Mouse (Mus musculus): ENCODE measurements at regions not wholly inside any gene's neighbourhood (a gene's known extent, or its start where the extent isn't known, plus 50 kb on each side); places are given as distances from the start of the nearest gene placed in this dataset.
"Not testable (repeated sequence)": the region's sequence is repeated elsewhere in the genome, so short reads cannot be mapped to it uniquely, and the experiment has no call there.

GRCm38 (mm10) chr14:52580319-52580718 is 84.8 kb upstream of the Olfr1507 start:
- no peaks in the 10 kb centered on the region for H3K27me3 ChIP-seq (ENCODE audit: control insufficient read depth, insufficient read depth, low read length)
- no peak overlapping the region for H3K4me2 ChIP-seq (ENCODE audit: low read depth, low read length)
- no peak for ATAC-seq (ENCODE audit: insufficient read depth, low FRiP score)
- no peak overlapping the region for H3K9ac ChIP-seq (ENCODE audit: low read length)
- H3K9me3 ChIP-seq (replicated peaks; ENCODE audit: control insufficient read depth, low read length), result no peaks in the 10 kb centered on the region
- 47% methylated on average over 3 of the region's 3 CpGs for WGBS
- H3K36me3 ChIP-seq (ENCODE audit: control insufficient read depth, insufficient read depth, low read length), result no peaks in the 10 kb centered on the region
- H3K27ac ChIP-seq (ENCODE audit: low read length), result no peak overlapping the region
- no peaks in the 10 kb centered on the region for H3K4me1 ChIP-seq (ENCODE audit: control insufficient read depth, insufficient read depth, low read length)
- no peak overlapping the region for H3K4me3 ChIP-seq (replicated peaks; ENCODE audit: low read length)

DNA sequence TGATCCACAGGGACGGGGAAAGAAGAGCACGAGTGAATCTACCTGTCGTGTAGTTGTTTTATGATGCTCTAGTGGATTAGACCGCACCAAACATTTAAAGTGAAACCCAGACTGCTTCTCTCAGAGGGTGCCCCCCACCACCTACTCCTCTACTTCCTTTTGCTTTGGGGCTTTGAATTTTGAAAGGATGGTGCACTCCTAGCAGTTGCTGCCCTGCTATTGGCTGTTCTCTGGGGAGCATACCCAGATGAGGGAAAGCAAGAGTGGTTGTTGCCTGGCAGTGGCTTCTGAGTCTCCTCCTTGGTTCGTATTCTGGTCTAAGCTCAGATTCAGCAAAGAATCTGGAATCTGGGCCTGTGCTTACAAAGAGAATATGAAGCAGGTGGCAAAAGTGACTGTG is 71.4 kb upstream of the Olfr1507 start:
- no peak overlapping the region for H3K27ac ChIP-seq (ENCODE audit: low read length)
- H3K27me3 ChIP-seq (ENCODE audit: control insufficient read depth, insufficient read depth, low read length), result no peaks in the 10 kb centered on the region
- no peak overlapping the region for H3K4me2 ChIP-seq (ENCODE audit: low read depth, low read length)
- no peaks in the 10 kb centered on the region for H3K36me3 ChIP-seq (ENCODE audit: control insufficient read depth, insufficient read depth, low read length)
- no peak overlapping the region for H3K9ac ChIP-seq (ENCODE audit: low read length)
- H3K4me1 ChIP-seq (ENCODE audit: control insufficient read depth, insufficient read depth, low read length), result no peaks in the 10 kb centered on the region
- H3K4me3 ChIP-seq (replicated peaks; ENCODE audit: low read length), result no peak overlapping the region
- WGBS, result 71% methylated on average over 5 of the region's 5 CpGs
- no peak for ATAC-seq (ENCODE audit: insufficient read depth, low FRiP score)
- no peaks in the 10 kb centered on the region for H3K9me3 ChIP-seq (replicated peaks; ENCODE audit: control insufficient read depth, low read length)

- no peaks in the 10 kb centered on the region for H3K36me3 ChIP-seq (ENCODE audit: control insufficient read depth, insufficient read depth, low read length)
- H3K4me2 ChIP-seq (ENCODE audit: low read depth, low read length), result no peak overlapping the region
- no peaks in the 10 kb centered on the region for H3K4me1 ChIP-seq (ENCODE audit: control insufficient read depth, insufficient read depth, low read length)
- no peak overlapping the region for H3K27ac ChIP-seq (ENCODE audit: low read length)
- no peak for ATAC-seq (ENCODE audit: insufficient read depth, low FRiP score)
- WGBS, result 48% methylated on average over 4 of the region's 4 CpGs
- no peaks in the 10 kb centered on the region for H3K27me3 ChIP-seq (ENCODE audit: control insufficient read depth, insufficient read depth, low read length)
- no peak overlapping the region for H3K9ac ChIP-seq (ENCODE audit: low read length)
- no peak overlapping the region for H3K4me3 ChIP-seq (replicated peaks; ENCODE audit: low read length)
- H3K9me3 ChIP-seq (replicated peaks; ENCODE audit: control insufficient read depth, low read length), result no peaks in the 10 kb centered on the region
These were observed 70.1 kb upstream of the Olfr1507 start for GRCm38 (mm10) chr14:52565606-52566005.

- H3K4me3 ChIP-seq (replicated peaks; ENCODE audit: low read length); H3K4me1 ChIP-seq (ENCODE audit: control insufficient read depth, insufficient read depth, low read length); H3K27me3 ChIP-seq (ENCODE audit: control insufficient read depth, insufficient read depth, low read length); H3K9ac ChIP-seq (ENCODE audit: low read length); H3K36me3 ChIP-seq (ENCODE audit: control insufficient read depth, insufficient read depth, low read length); H3K4me2 ChIP-seq (ENCODE audit: low read depth, low read length); H3K27ac ChIP-seq (ENCODE audit: low read length); H3K9me3 ChIP-seq (replicated peaks; ENCODE audit: control insufficient read depth, low read length); ATAC-seq (ENCODE audit: insufficient read depth, low FRiP score): not testable (repeated sequence)
- WGBS, result 90% methylated on average over 13 of the region's 13 CpGs
These were observed 60.8 kb upstream of the Olfr1507 start for GRCm38 (mm10) chr14:52556340-52556739.

DNA sequence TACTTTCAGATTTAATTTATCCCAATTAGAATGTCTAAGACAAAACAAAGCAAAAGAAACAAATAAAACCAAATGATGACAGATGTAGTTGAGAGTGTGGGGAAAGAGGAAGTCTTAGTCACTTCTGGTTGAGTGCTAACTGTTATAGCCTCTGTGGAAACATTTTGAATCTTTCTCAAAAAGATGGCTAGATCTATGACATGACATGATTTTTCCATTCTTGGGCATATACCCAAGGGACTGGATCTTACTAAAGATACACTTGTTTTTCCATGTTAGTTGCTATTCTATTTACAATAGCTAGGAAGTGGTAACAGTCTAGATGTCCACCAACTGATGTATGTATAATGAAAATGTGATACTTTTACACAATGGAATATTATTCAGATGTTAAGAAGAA is 57.9 kb upstream of the Olfr1507 start:
- H3K4me2 ChIP-seq (ENCODE audit: low read depth, low read length), result no peak overlapping the region
- no peaks in the 10 kb centered on the region for H3K9me3 ChIP-seq (replicated peaks; ENCODE audit: control insufficient read depth, low read length)
- no peaks in the 10 kb centered on the region for H3K36me3 ChIP-seq (ENCODE audit: control insufficient read depth, insufficient read depth, low read length)
- H3K4me3 ChIP-seq (replicated peaks; ENCODE audit: low read length), result no peak overlapping the region
- ATAC-seq (ENCODE audit: insufficient read depth, low FRiP score), result no peak
- H3K4me1 ChIP-seq (ENCODE audit: control insufficient read depth, insufficient read depth, low read length), result no peaks in the 10 kb centered on the region
- no peak overlapping the region for H3K27ac ChIP-seq (ENCODE audit: low read length)
- no peak overlapping the region for H3K9ac ChIP-seq (ENCODE audit: low read length)
- no peaks in the 10 kb centered on the region for H3K27me3 ChIP-seq (ENCODE audit: control insufficient read depth, insufficient read depth, low read length)

DNA sequence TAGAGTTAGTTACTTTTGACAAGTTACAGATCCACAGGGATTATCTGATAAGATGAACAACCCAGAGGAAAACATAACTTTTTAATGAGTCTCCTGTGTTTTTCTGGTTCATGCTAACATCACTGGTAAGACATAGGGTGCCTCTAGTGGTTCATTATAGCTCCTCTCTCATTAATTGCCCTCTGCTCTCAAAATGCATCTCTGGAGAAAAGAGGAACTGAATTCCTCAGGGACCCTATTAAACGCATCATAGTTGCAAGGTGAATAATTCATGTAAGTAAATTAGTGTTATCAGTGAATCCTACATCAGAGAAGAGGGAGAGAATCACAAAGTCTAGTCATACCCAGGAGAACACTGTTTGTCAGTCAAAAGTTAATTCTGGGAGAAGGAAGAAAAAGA is 52.4 kb upstream of the Olfr1507 start:
- 55% methylated on average over 1 of the region's 1 CpGs for WGBS
- no peaks in the 10 kb centered on the region for H3K4me1 ChIP-seq (ENCODE audit: control insufficient read depth, insufficient read depth, low read length)
- H3K9ac ChIP-seq (ENCODE audit: low read length), result no peak overlapping the region
- no peak overlapping the region for H3K27ac ChIP-seq (ENCODE audit: low read length)
- no peak overlapping the region for H3K4me3 ChIP-seq (replicated peaks; ENCODE audit: low read length)
- H3K36me3 ChIP-seq (ENCODE audit: control insufficient read depth, insufficient read depth, low read length), result no peaks in the 10 kb centered on the region
- H3K27me3 ChIP-seq (ENCODE audit: control insufficient read depth, insufficient read depth, low read length), result no peaks in the 10 kb centered on the region
- H3K4me2 ChIP-seq (ENCODE audit: low read depth, low read length), result no peak overlapping the region
- no peak for ATAC-seq (ENCODE audit: insufficient read depth, low FRiP score)
- no peaks in the 10 kb centered on the region for H3K9me3 ChIP-seq (replicated peaks; ENCODE audit: control insufficient read depth, low read length)

Data from stomach, embryonic 16.5 days (tissue).